Mouse (Mus musculus) left cerebral cortex, postnatal 14 days (tissue): ENCODE results near the gene Ip6k2. TPM values are rescaled to one million over a fixed set of nuclear protein-coding genes. Genes with fewer than 3 reads are reported as not detected.

Source experiments
- DNase-seq, 2 experiments: peaks; one replicate each; pipeline ENCODE4 v3.0.0; 2021 to 2022; ENCODE audit warnings: low spot score in 2 of 2, mixed read lengths in 1 of 2
- intact Hi-C: fragments of 180-260 bp; cut with DNase I; formaldehyde crosslinking; loops from one replicate; pipeline ENCODE4 v1.15.1; 2025
- total RNA-seq, 2 experiments: library from RNA; stranded (reverse); gene quantifications; 2 replicates each; pipeline ENCODE4 v1.2.3; 2021

Ip6k2 gene
- total RNA-seq, 2 experiments from 2014 or later = 149 to 153 TPM

GRCm38 (mm10) chr9:108777276-108777675 lies 6.3 kb upstream of the Ip6k2 start:
- no peak for DNase-seq
- intact Hi-C loops = no loop called here

- no peak for DNase-seq
- intact Hi-C loops = no loop called here
Observed at GRCm38 (mm10) chr9:108780959-108781358, 2.6 kb upstream of the Ip6k2 start.

GRCm38 (mm10) chr9:108781891-108782290 lies 1.7 kb upstream of the Ip6k2 start:
- DNase-seq = no peak
- intact Hi-C loops = no loop called here

- no peak for DNase-seq
- intact Hi-C loops = no loop called here
Observed at GRCm38 (mm10) chr9:108782836-108783547, 604 bp upstream of the Ip6k2 start.

- intact Hi-C loops = no loop called here
- no peak for DNase-seq
Observed at GRCm38 (mm10) chr9:108785416-108785815, 1.8 kb downstream of the Ip6k2 start.

- intact Hi-C loops = no loop called here
- no peak for DNase-seq
Observed at GRCm38 (mm10) chr9:108786494-108786893, 2.9 kb downstream of the Ip6k2 start.

DNA sequence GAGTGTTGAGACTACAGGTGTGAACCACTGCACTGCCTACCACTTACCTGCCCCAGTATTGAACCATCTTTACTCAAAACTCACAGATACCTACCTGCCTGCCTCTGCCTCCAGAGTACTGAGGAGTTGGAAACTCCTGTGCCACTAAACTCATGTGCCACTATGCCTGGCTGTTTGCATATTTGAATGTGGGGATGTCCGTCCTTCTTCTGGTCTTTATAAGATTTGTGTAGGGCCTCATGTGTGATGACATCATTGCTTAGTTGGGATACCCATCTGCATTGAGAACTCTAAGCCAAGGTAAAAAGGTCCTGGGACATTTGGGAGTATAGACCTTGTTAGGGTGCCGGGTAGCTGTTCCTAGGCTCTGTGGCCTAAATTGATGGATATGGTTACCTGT lies 3.5 kb downstream of the Ip6k2 start:
- no peak for DNase-seq

DNA sequence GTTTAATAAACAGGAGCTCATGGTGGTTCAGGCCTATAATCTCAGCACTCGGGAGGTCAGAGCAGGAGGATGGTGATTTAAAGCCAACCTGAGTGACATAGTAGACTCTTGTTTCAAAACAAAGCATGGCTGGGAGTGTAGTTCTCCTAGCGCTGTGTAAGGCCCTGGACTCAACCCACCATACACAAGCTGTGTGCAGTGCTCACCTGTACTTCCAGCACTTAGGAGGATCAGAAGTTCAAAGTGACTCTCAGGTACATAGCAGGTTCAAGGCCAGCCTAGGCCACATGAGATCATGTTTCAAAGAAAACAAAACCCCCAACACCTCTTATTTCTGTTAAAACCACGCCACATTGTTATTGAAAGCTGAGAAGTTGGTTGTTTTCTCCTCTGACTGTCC lies 5.1 kb downstream of the Ip6k2 start:
- intact Hi-C loops = no loop called here
- no peak for DNase-seq

More for the DNA sequence above, 3.5 kb downstream of the Ip6k2 start:
- intact Hi-C loops = no loop called here

- intact Hi-C loops = no loop called here
- no peak for DNase-seq
Observed at GRCm38 (mm10) chr9:108792307-108792706, 8.7 kb downstream of the Ip6k2 start.

- DNase-seq = no peak
- intact Hi-C loops = no loop called here
Observed at GRCm38 (mm10) chr9:108792730-108793129, 9.1 kb downstream of the Ip6k2 start.

DNA sequence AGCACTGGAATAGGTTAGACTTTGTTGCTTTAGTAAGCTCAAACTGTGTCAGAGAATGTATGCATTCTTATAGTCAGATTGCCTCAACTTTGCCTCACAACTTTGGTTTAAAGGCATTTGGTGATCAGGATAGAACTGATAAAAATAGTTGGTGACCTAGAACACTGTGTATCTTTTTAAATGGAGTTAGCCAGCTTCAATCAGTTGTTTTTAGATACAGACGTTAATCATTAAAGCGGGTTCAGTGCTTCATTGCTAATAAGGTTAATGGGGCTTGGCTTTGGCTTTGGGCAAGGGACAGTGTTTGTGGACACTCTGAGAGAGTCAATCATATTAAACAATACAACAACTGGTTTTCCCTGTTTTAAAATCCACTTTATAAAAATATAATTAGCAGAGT lies 11.7 kb downstream of the Ip6k2 start:
- intact Hi-C loops = no loop called here
- DNase-seq = no peak

DNA sequence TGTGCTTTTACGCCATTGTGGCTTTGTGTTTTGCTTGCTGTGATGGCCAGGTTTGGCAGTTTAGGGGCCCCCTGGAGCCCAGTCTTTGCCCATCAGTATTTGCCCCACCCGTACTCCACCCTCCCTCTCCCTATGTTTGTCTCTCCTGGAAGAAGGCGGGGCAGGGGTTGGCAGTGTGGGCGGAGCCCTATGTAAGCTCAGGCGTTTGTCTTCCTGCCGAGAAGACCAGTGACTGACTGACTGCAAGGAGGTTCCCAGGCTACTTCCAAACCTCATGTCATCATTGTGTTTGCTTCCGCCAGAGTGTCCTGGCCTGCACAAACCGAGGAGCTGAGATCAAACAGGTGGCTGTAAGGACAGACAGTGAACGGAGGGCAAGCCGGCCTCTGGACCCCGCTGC lies 12.2 kb downstream of the Ip6k2 start:
- intact Hi-C loops = no loop called here
- DNase-seq = no peak

DNA sequence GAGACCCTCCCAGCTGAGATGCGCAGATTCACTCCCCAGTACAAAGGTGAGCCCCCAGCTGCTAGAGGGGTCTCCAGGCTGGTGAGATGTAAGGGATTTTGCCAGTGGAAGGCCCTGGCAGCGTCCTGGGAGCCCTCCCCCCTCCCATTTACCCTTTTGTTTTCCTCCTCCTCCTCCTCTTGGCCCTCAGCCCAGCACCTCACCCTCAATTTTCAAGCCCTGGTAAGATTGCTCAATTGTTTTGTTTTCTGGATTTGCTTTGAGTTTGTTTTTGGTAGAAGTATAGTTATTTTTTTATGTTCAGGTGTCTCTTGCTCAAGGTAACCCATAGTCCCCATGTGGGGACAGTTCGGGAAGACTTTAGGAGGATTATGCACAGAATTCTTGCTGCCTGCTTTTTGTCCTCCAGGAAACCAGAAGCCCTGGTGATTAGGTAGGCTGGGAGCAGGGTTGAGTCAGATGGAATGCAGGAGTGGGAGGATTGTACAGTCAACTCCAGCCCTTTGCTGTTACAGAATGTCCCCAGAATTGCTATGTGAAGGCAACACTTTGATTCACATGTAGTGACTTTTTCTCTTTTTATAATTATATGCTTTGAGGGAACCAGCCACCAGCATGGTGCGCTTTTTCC lies 12.9 kb downstream of the Ip6k2 start:
- no peak for DNase-seq

DNA sequence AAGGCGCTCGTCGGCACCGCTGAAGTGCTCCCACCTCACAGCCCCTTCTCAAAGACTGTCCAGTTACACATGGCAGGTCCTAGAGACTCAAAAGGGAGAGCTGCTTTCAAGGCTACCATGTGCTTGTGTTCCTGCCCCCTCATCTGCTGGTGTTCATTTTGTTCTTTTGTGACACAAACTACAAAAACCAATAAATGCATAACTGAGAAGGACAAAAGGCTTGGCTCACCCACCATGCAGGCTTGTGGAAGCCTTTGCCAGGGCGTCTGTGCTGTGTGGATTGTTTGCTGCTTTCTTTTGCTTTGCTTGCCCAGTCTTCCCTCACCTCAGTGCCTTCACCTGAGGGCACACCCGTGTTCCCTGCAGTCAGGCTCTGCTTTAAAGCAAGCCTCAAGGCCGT lies 13.9 kb downstream of the Ip6k2 start:
- no peak for DNase-seq
- intact Hi-C loops = no loop called here

More for the DNA sequence above, 12.9 kb downstream of the Ip6k2 start:
- intact Hi-C loops = no loop called here

DNA sequence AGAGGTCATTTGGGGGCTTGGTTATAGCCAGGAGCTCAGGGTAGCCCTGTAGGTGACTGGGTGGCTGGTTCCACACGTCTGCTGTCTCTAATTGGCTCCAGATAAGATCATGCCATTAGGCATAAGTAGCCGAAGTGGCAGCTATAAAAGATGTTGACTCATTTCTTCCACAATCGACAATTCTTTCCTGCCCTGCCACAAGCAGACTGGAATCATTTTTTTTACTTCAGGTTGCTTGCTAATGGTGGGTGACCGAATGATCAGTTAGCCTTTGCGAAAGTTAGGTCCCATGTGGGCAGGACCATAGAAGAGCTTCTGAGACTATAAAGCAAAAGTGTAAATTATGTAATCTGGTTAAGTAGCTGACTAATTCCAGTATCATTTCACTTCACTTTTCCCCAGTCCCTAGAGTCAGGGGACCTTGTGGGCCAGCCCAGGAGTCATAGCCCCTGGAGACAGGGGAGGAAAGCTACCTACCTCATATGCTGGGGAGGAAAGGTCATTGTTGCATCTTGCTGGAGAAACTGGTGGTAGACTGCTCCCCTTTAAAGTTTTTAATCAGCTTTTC lies 15.0 kb downstream of the Ip6k2 start:
- DNase-seq = no peak
- intact Hi-C loops = no loop called here

DNA sequence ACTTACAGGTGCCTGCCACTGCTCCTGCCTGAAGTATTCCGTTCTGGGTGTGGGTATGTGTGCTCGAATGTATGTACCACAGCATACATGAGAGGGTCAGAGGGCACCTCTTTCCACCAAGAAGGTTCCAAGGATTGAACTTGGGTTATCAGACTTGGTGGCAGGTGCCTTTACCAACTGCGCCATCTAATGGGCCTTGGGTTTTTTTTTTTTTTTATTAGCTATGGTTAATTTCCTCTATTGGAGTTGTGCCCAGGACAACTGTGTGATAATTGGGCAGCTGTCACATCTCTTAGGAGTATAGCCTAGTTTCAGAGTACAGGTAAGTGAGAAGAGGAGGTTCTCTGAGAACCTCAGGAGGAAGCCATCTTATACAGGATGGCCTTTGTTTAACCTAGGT lies 16.0 kb downstream of the Ip6k2 start:
- intact Hi-C loops = no loop called here
- DNase-seq = no peak

DNA sequence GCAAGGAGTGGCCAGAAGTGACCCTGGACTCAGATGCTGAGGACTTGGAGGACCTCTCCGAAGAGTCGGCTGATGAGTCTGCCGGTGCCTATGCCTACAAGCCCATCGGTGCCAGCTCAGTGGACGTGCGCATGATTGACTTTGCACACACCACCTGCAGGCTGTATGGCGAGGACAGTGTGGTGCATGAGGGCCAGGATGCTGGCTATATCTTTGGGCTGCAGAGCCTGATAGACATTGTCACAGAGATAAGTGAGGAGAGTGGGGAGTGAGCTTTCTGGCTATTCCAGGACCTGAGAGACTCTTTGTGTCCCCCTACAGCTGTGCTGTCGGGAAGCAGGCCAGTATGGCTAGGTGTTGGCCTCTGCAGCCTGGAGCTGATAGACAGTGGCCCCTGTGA lies 22.2 kb downstream of the Ip6k2 start:
- no peak for DNase-seq
- intact Hi-C loops = loop anchor here (5.0 kb wide), 1 partner anchor 53 kb away; no protein-coding TSS in a partner anchor

GRCm38 (mm10) chr9:108806379-108806778 lies 22.8 kb downstream of the Ip6k2 start:
- intact Hi-C loops = loop anchor here (5.0 kb wide), 1 partner anchor 54 kb away; no protein-coding TSS in a partner anchor
- DNase-seq = no peak

DNA sequence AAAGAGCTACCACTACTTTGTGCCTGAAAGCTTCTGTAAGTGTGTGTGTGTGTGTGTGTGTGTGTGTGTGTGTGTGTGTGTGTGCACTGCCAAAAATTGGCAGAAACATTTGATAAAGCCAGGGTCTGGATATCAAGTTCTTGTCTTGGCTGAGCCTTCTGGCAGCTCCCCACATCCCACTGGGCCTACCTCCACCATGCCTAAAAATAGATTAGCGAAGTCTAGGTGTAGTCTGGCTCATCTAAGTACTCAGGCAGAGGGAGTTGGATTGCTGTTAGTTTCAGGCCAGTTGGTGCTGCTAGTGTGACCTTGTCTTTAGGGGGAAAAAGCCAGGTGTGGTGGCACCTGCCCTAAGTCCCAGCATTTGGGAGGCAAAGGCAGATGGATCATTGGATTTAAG lies 23.2 kb downstream of the Ip6k2 start:
- DNase-seq = no peak
- intact Hi-C loops = loop anchor here (5.0 kb wide), 1 partner anchor 55 kb away; no protein-coding TSS in a partner anchor

DNA sequence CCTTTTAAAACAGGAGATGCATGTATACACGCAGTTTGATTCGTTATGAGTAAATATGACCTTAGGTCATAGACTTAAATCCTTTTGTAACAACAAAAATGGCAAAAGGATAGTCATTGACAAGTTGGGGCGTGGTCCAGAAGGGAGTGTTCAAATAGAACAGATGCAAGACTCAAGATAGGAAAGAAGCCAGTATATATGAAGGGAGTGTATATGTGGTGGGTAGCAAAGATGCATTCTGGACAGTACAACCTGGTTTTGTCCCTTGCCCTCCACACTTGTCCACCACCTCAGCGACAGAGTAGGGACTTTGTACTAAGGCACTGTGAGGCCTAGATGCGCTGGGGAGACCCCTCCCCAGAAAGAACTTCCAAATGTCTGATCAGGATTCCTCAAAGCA lies 24.1 kb downstream of the Ip6k2 start:
- DNase-seq = no peak
- intact Hi-C loops = loop anchor here (5.0 kb wide), 1 partner anchor 55 kb away; no protein-coding TSS in a partner anchor
